Mouse (Mus musculus) liver, embryonic 14.5 days (tissue): ENCODE data around the gene Pon3.

Experiments used
- CTCF ChIP-seq: IDR thresholded peaks from 2 replicates; pipeline ENCODE4 v1.5.1; 2016; ENCODE audit warnings: antibody characterized with exemption, low read depth, control low read depth
- EP300 ChIP-seq: IDR thresholded peaks from 2 replicates; pipeline ENCODE4 v1.6.1; 2016; ENCODE audit warnings: antibody characterized with exemption, low read depth

DNA sequence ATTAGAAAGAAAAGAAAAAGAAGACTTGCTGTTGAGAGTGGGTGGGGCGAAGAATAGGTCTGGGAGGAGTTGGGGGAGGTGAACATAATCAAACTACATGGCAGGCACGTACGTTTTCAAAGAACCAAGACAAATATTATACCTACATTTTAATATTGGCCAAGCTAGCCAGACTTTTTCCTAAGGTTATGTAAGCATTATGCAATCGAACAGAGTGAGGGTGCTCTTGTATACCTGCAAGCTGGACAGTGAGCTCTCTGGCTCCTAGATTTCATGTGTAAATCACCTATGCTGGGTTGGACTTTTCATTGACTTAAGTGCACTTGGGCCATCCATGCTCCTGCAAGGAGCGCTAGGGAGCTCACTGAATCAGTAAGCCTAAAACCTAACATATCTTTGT lies 57.5 kb downstream of the Pon3 start:
- TF ChIP-seq CTCF = no peak
- TF ChIP-seq EP300 = no peak
